ENCODE assay signal across 19 mouse cellular contexts in the genomic region with DNA sequence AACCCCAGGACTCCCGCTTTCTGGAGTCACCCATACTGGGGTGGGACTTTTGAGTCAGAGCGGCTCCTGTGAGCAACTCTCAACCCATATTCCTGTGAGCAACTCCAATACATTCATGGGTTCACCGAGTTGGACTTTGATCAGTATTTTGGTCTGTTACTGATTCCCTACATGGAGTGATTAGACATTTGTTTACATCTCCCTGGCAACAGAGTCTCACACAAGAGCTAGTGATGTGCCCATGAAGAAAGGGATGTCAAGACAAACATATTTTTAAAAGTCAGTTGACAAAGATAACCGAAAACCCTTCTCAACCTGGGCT. TPM values are rescaled to one million over a fixed set of nuclear protein-coding genes. Genes with fewer than 3 reads are reported as not detected.
DNase-seq lines count a peak whose midpoint lies in the region; ATAC-seq lines count a peak whose summit lies in the region.
"Had no signal": no experiment of that assay in that cellular context is flagged by ENCODE, and none has a peak within 500 bp of the region (broad histone marks: within the 10 kb centered on the region; RNA-seq: fewer than 3 reads in every experiment).

No protein-coding gene starts in this region.

- no peak overlapping the region for H3K4me2 ChIP-seq in liver, embryonic 16.5 days (ENCODE audit: low read depth, low read length)
- no peak overlapping the region for H3K4me2 ChIP-seq in stomach, embryonic 16.5 days (ENCODE audit: low read depth, low read length)
- H3K4me2 ChIP-seq: heart, embryonic 12.5 days; hindbrain, embryonic 13.5 days; midbrain, embryonic 15.5 days; neural tube, embryonic 15.5 days had no signal

- no peak overlapping the region for H3K4me3 ChIP-seq in liver, embryonic 16.5 days (ENCODE audit: low read depth, low read length)
- H3K4me3 ChIP-seq in stomach, embryonic 16.5 days (replicated peaks; ENCODE audit: low read length): no peak overlapping the region
- H3K4me3 ChIP-seq: forebrain, embryonic 10.5 days; gastrocnemius, adult 2 months; heart, embryonic 12.5 days; hindbrain, embryonic 13.5 days; megakaryocyte, embryonic 14.5 days; midbrain, embryonic 15.5 days; myocyte; neural tube, embryonic 15.5 days had no signal

- no peaks in the 10 kb centered on the region for H3K27me3 ChIP-seq in liver, embryonic 16.5 days (ENCODE audit: control insufficient read depth, insufficient read depth, low read depth, low read length)
- H3K27me3 ChIP-seq in stomach, embryonic 16.5 days (ENCODE audit: control insufficient read depth, insufficient read depth, low read length): no peaks in the 10 kb centered on the region
- H3K27me3 ChIP-seq: heart, embryonic 12.5 days; hindbrain, embryonic 13.5 days; midbrain, embryonic 15.5 days; neural tube, embryonic 15.5 days had no signal

- H3K27ac ChIP-seq in liver, embryonic 16.5 days (ENCODE audit: low read length): 0 out of 2 replicates have a peak overlapping the region, but pooled peaks have one; percentile 37
- H3K27ac ChIP-seq in stomach, embryonic 16.5 days (ENCODE audit: low read length): peak overlapping the region; percentile 21; the same call in 1 of the 2 replicates
- H3K27ac ChIP-seq: forebrain, embryonic 10.5 days; gastrocnemius, adult 2 months; hindbrain, embryonic 13.5 days; midbrain, embryonic 15.5 days; neural tube, embryonic 15.5 days had no signal

- no peaks in the 10 kb centered on the region for H3K36me3 ChIP-seq in liver, embryonic 16.5 days (ENCODE audit: control insufficient read depth, insufficient read depth)
- H3K36me3 ChIP-seq in stomach, embryonic 16.5 days (ENCODE audit: control insufficient read depth, insufficient read depth, low read length): no peaks in the 10 kb centered on the region
- H3K36me3 ChIP-seq: forebrain, embryonic 10.5 days; heart, embryonic 12.5 days; hindbrain, embryonic 13.5 days; midbrain, embryonic 15.5 days; neural tube, embryonic 15.5 days had no signal

- no peaks in the 10 kb centered on the region for H3K9me3 ChIP-seq in liver, embryonic 16.5 days (replicated peaks; ENCODE audit: control insufficient read depth, low read length)
- no peaks in the 10 kb centered on the region for H3K9me3 ChIP-seq in stomach, embryonic 16.5 days (replicated peaks; ENCODE audit: control insufficient read depth, low read length)
- H3K9me3 ChIP-seq: forebrain, embryonic 10.5 days; heart, embryonic 12.5 days; hindbrain, embryonic 13.5 days; megakaryocyte, embryonic 14.5 days; midbrain, embryonic 15.5 days; neural tube, embryonic 15.5 days had no signal

- DNase-seq in CD4-positive, CD25-positive, alpha-beta regulatory T cell, adult 2 months (ENCODE audit: low read depth, low spot score): peak; percentile 29
- DNase-seq in liver: no peak
- peak; percentile 63 for DNase-seq in kidney, postnatal 14 days
- no peak for DNase-seq in adrenal gland, postnatal 4 days (ENCODE audit: low spot score in 2 of 2)
- no peak for DNase-seq in right cerebral cortex, postnatal 4 days
- DNase-seq: cerebellum, adult 2 months; cerebellum, postnatal 36 days; gastrocnemius, adult 2 months; heart, postnatal 14 days had no signal

- H3K9ac ChIP-seq in liver, embryonic 16.5 days (ENCODE audit: low read depth, low read length): no peak overlapping the region
- no peak overlapping the region for H3K9ac ChIP-seq in stomach, embryonic 16.5 days (ENCODE audit: low read length)
- H3K9ac ChIP-seq: heart, embryonic 12.5 days; hindbrain, embryonic 13.5 days; midbrain, embryonic 15.5 days; neural tube, embryonic 15.5 days had no signal

- 62% methylated on average over 4 of the region's 4 CpGs for WGBS in liver, embryonic 16.5 days (ENCODE audit: insufficient replicate concordance)
- WGBS in stomach, embryonic 16.5 days: 85% methylated on average over 4 of the region's 4 CpGs

- no peaks in the 10 kb centered on the region for H3K4me1 ChIP-seq in liver, embryonic 16.5 days (ENCODE audit: control insufficient read depth, low read depth, low read length)
- H3K4me1 ChIP-seq in stomach, embryonic 16.5 days (ENCODE audit: control insufficient read depth, insufficient read depth, low read length): peaks cover 8% of the 10 kb centered on the region
- H3K4me1 ChIP-seq: hindbrain, embryonic 13.5 days; midbrain, embryonic 15.5 days; neural tube, embryonic 15.5 days had no signal

- ATAC-seq in CD4-positive, CD25-positive, alpha-beta regulatory T cell, adult 4 months: no peak
- ATAC-seq in liver, embryonic 16.5 days (ENCODE audit: low read depth): peak; percentile 65
- ATAC-seq in stomach, embryonic 16.5 days (ENCODE audit: insufficient read depth, low FRiP score): no peak
- ATAC-seq: midbrain, embryonic 15.5 days had no signal

RNA-seq across cellular contexts. Expression of a gene that starts 22.6 kb away (rescaled TPM):
- polyA plus RNA-seq in CD4-positive, CD25-positive, alpha-beta regulatory T cell, adult 4 months (2017; shearing (Covaris generic)): 1 to 10 TPM; 6.1 to 8.2 TPM
- 2.0 and 2.3 TPM in 2 replicates for polyA plus RNA-seq in liver, embryonic 16.5 days (2015; fragmentation: Nextera tagmentation; extraction: Ambion mirVana)
- polyA plus RNA-seq in stomach, embryonic 16.5 days (2015; fragmentation: Nextera tagmentation; extraction: Ambion mirVana): 2.8 and 3.5 TPM in 2 replicates
- 10 to 100 TPM; 24.7 to 26.1 TPM for total RNA-seq in adrenal gland, postnatal 4 days (2021)

RNA-seq across cellular contexts. Expression of a gene that starts 29.7 kb away (rescaled TPM):
- 1 to 10 TPM; 2.2 to 3.6 TPM for polyA plus RNA-seq in CD4-positive, CD25-positive, alpha-beta regulatory T cell, adult 4 months (2017; shearing (Covaris generic))
- polyA plus RNA-seq in liver, embryonic 16.5 days (2015; fragmentation: Nextera tagmentation; extraction: Ambion mirVana): 4.1 and 4.8 TPM in 2 replicates
- polyA plus RNA-seq in stomach, embryonic 16.5 days (2015; fragmentation: Nextera tagmentation; extraction: Ambion mirVana): 10.9 and 11.1 TPM in 2 replicates
- total RNA-seq in adrenal gland, postnatal 4 days (2021): 10 to 100 TPM; 22.6 to 24.0 TPM

Comparison
In these comparisons a context has a peak if more than half of its experiments do, and no peak if none do; other contexts are left out.
1. DNase-seq: peak in CD4-positive, CD25-positive, alpha-beta regulatory T cell, adult 2 months (single experiment) and kidney, postnatal 14 days (single experiment); none in liver (single experiment), adrenal gland, postnatal 4 days (0 of 2) and right cerebral cortex, postnatal 4 days (single experiment).